Mouse (Mus musculus) limb, embryonic 14.5 days (tissue): ENCODE results near the gene Lonrf2. TPM values are rescaled to one million over a fixed set of nuclear protein-coding genes. Genes with fewer than 3 reads are reported as not detected.
A peak's percentile ranks its signal among the peaks of the same experiment; 100 is the strongest.

Experiments
- ATAC-seq: fragments of 200-750 bp; cut with Nextera tagmentation; 2 replicates; pipeline ENCODE4 v1.8.0; 2017; ENCODE audit warnings: low read depth, moderate number of reproducible peaks, moderate TSS enrichment; ENCODE audit not compliant: low FRiP score
- DNase-seq: peaks from one replicate; pipeline ENCODE4 v3.0.0-alpha.2; 2015; ENCODE audit warnings: low spot score
- H3K27ac ChIP-seq: fragments of 300-500 bp; sonication (generic); replicated peaks from 2 replicates; pipeline ENCODE4 v1.5.1; 2014; ENCODE audit warnings: low read depth, mild to moderate bottlenecking, low read length, moderate library complexity, mixed read lengths
- H3K27me3 ChIP-seq: fragments of 300-500 bp; sonication (generic); 2 replicates; pipeline ENCODE4 v1.6.1; 2014; ENCODE audit warnings: low read length, mixed read lengths; ENCODE audit not compliant: control insufficient read depth, insufficient read depth
- H3K36me3 ChIP-seq: fragments of 300-500 bp; sonication (generic); 2 replicates; pipeline ENCODE4 v1.6.1; 2014; ENCODE audit warnings: mild to moderate bottlenecking, low read length, moderate library complexity, mixed read lengths; ENCODE audit not compliant: control insufficient read depth, insufficient read depth
- H3K4me1 ChIP-seq: fragments of 300-500 bp; sonication (generic); 2 replicates; pipeline ENCODE4 v1.6.1; 2014; ENCODE audit warnings: antibody characterized with exemption, low read length, mixed read lengths; ENCODE audit not compliant: control insufficient read depth, insufficient read depth
- H3K4me2 ChIP-seq: fragments of 300-500 bp; sonication (generic); replicated peaks from 2 replicates; pipeline ENCODE4 v1.6.1; 2014; ENCODE audit warnings: low read depth, mild to moderate bottlenecking, low read length, moderate library complexity; ENCODE audit not compliant: severe bottlenecking
- H3K4me3 ChIP-seq: fragments of 300-500 bp; sonication (generic); replicated peaks from 2 replicates; pipeline ENCODE4 v1.5.1; 2014; ENCODE audit warnings: low read length
- H3K9ac ChIP-seq: fragments of 300-500 bp; sonication (generic); 2 replicates; pipeline ENCODE4 v1.6.1; 2014; ENCODE audit warnings: mild to moderate bottlenecking, low read depth, low read length, moderate library complexity; ENCODE audit not compliant: severe bottlenecking
- H3K9me3 ChIP-seq: fragments of 300-500 bp; sonication (generic); 2 replicates; pipeline ENCODE4 v1.6.1; 2016; ENCODE audit warnings: low read length; ENCODE audit not compliant: control insufficient read depth
- POLR2A ChIP-seq: fragments of 200-500 bp; IDR thresholded peaks from 2 replicates; pipeline ENCODE4 v1.8.0; 2012; ENCODE audit warnings: inconsistent platforms, mild to moderate bottlenecking, moderate library complexity, borderline replicate concordance; ENCODE audit not compliant: insufficient read depth, insufficient read length; ENCODE audit errors: extremely low read depth
- WGBS: fragments of 180-500 bp; shearing (Covaris S2); extraction: QIAGEN DNeasy Blood & Tissue Kit; methylation state at CpG from one replicate; pipeline ENCODE4 v1.1.7; 2014; 5-methylcytosine and 5-hydroxymethylcytosine counted together
- polyA plus RNA-seq, 2 experiments: library from polyadenylated mRNA; depleted of rRNA in 1 of 2; stranded (reverse) in 1 of 2; unstranded in 1 of 2; fragments of >200 nt; fragmentation: Nextera tagmentation in 1 of 2; extraction: Ambion mirVana in 1 of 2; gene quantifications; 2 replicates each; pipeline versions ENCODE4 v1.2.1 to v1.2.3; 2012 to 2014

Lonrf2 gene
- 6.7 and 7.3 TPM in 2 replicates for polyA plus RNA-seq (2012; rRNA removed)
- 2.7 and 2.9 TPM in 2 replicates for polyA plus RNA-seq (2014; fragmentation: Nextera tagmentation; extraction: Ambion mirVana)

- peak within 1 kb of the TSS; percentile 99 for H3K4me2 ChIP-seq
- peaks cover 3% of the 10 kb centered on the region; the same call in 1 of the 2 replicates for H3K4me1 ChIP-seq
- peak within 1 kb of the TSS; percentile 68 for H3K4me3 ChIP-seq
- DNase-seq (peak; percentile 50), ATAC-seq (peak; percentile 78)
- no peak within 1 kb of the TSS for H3K27ac ChIP-seq
- 1% methylated on average over 45 of the region's 47 CpGs for WGBS
- no peaks in the 10 kb centered on the region for H3K36me3 ChIP-seq
- no peaks in the 10 kb centered on the region for H3K9me3 ChIP-seq
- H3K27me3 ChIP-seq, result peaks cover 18% of the 10 kb centered on the region
- no peak for TF ChIP-seq POLR2A
- peak within 1 kb of the TSS; percentile 78 for H3K9ac ChIP-seq
Measured at GRCm38 (mm10) chr1:38836477-38836872, at the start of gene Lonrf2. Lonrf2 (minus strand) TSS chr1:38836711.

GRCm38 (mm10) chr1:38885956-38886355, 49.4 kb upstream of the Lonrf2 start:
- 61% methylated on average over 2 of the region's 2 CpGs for WGBS
- Histone ChIP-seq H3K4me2 (no peak overlapping the region), H3K9me3 (no peaks in the 10 kb centered on the region), H3K4me1 (peaks cover 2% of the 10 kb centered on the region; the same call in 1 of the 2 replicates), H3K27me3 (no peaks in the 10 kb centered on the region), H3K4me3 (no peak overlapping the region), H3K36me3 (peaks cover 11% of the 10 kb centered on the region; the same call in 1 of the 2 replicates), H3K9ac (no peak overlapping the region), H3K27ac (no peak overlapping the region)
- TF ChIP-seq POLR2A, result no peak
- ATAC-seq (no peak), DNase-seq (no peak)

GRCm38 (mm10) chr1:38883766-38884165, 47.3 kb upstream of the Lonrf2 start:
- DNase-seq (no peak), ATAC-seq (no peak)
- Histone ChIP-seq H3K4me3 (no peak overlapping the region), H3K4me1 (peaks cover 2% of the 10 kb centered on the region; the same call in 1 of the 2 replicates), H3K27ac (no peak overlapping the region), H3K36me3 (peaks cover 4% of the 10 kb centered on the region; the same call in 1 of the 2 replicates), H3K27me3 (no peaks in the 10 kb centered on the region), H3K4me2 (no peak overlapping the region), H3K9ac (no peak overlapping the region), H3K9me3 (no peaks in the 10 kb centered on the region)
- TF ChIP-seq POLR2A, result no peak
- WGBS, result 88% methylated on average over 9 of the region's 9 CpGs

GRCm38 (mm10) chr1:38882746-38883145, 46.2 kb upstream of the Lonrf2 start:
- H3K9ac ChIP-seq, result no peak overlapping the region
- H3K4me1 ChIP-seq, result peaks cover 2% of the 10 kb centered on the region; the same call in 1 of the 2 replicates
- H3K36me3 ChIP-seq, result peaks cover 4% of the 10 kb centered on the region; the same call in 1 of the 2 replicates
- no peak overlapping the region for H3K4me2 ChIP-seq
- WGBS, result 87% methylated on average over 4 of the region's 4 CpGs
- TF ChIP-seq POLR2A, result no peak
- no peaks in the 10 kb centered on the region for H3K9me3 ChIP-seq
- H3K4me3 ChIP-seq, result no peak overlapping the region
- no peak for DNase-seq
- no peak overlapping the region for H3K27ac ChIP-seq
- H3K27me3 ChIP-seq, result no peaks in the 10 kb centered on the region
- ATAC-seq, result no peak

- Histone ChIP-seq H3K4me3 (no peak overlapping the region), H3K4me1 (peaks cover 2% of the 10 kb centered on the region; the same call in 1 of the 2 replicates), H3K27ac (no peak overlapping the region), H3K9me3 (no peaks in the 10 kb centered on the region), H3K9ac (no peak overlapping the region), H3K4me2 (no peak overlapping the region), H3K27me3 (no peaks in the 10 kb centered on the region), H3K36me3 (peaks cover 4% of the 10 kb centered on the region; the same call in 1 of the 2 replicates)
- DNase-seq (no peak), ATAC-seq (no peak)
- 76% methylated on average over 4 of the region's 4 CpGs for WGBS
- no peak for TF ChIP-seq POLR2A
Measured at GRCm38 (mm10) chr1:38881366-38881765, 44.9 kb upstream of the Lonrf2 start.
